8 mouse cellular contexts compared by ENCODE assay signal in the genomic region with DNA sequence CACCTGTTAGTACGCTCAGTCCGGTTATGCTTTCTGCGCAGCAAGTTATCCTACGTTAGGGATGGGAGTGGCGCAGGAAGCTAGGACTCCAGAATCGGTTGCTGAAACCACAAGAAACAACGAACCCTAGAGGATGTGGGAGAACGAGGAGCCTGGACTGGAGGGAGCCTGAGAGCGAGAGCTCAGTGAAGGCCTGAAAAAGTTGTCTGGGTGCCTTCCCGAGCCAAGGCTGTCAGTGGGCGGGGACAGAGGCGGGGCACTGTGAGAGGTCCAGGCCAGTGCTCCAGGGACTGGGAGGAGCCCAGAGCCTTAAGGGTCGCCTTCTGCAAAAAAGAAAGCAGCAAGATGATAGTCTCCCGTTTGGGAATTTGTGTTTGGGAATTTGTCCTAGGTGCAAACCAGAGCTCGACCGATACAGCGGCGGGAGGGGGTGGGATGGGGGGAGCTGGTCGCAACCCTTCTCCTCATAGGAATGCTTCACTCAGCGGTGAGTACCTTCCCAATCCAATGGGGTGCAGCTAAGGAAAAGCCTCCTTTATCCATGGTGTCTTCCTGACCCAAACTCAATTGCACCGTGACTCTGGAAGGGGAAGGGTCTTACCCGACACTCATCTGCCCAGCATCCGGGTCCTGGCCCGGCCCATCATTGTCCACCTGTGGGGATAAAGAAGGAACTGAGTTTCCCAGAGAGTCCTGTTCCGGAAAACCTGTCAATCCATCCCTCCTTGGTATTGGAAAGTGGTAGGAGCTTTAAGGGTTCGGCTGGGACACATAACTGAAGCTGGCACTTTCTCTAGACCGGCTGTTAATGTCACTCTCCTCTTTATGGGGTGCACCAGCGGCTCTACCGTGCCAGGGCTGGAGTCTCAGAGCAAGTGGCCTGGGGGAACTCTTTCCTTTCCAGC.
DNase-seq lines count a peak whose midpoint lies in the region; ATAC-seq and TF ChIP-seq lines count a peak whose summit lies in the region.

No protein-coding gene starts in this region.

- peak overlapping the region; percentile 49 for H3K4me2 ChIP-seq in forebrain, embryonic 16.5 days (ENCODE audit: low read length)
- H3K4me2 ChIP-seq in limb, embryonic 12.5 days, result peak overlapping the region; percentile 70
- peak overlapping the region; percentile 57 for H3K4me2 ChIP-seq in midbrain, embryonic 14.5 days (ENCODE audit: low read length)

- H3K4me1 ChIP-seq in forebrain, embryonic 16.5 days (replicated peaks; ENCODE audit: control insufficient read depth, insufficient read depth, low read length), result peaks cover 6% of the 10 kb centered on the region
- peaks cover 16% of the 10 kb centered on the region for H3K4me1 ChIP-seq in hindbrain, embryonic 10.5 days (replicated peaks)
- peaks cover 15% of the 10 kb centered on the region for H3K4me1 ChIP-seq in limb, embryonic 12.5 days (replicated peaks)
- no peaks in the 10 kb centered on the region for H3K4me1 ChIP-seq in midbrain, embryonic 14.5 days (ENCODE audit: control insufficient read depth, insufficient read depth, low read length)

- ATAC-seq in forebrain, embryonic 16.5 days, result 0 out of 2 replicates have a peak, but pooled peaks have one; percentile 58
- peak; percentile 71; the same call in 1 of the 2 replicates for ATAC-seq in limb, embryonic 12.5 days (ENCODE audit: insufficient number of reproducible peaks, insufficient read depth, low FRiP score, low TSS enrichment, low read depth)
- ATAC-seq in midbrain, embryonic 14.5 days (ENCODE audit: low FRiP score, low TSS enrichment), result no peak
- ATAC-seq in CD4-positive, CD25-positive, alpha-beta regulatory T cell, adult 4 months, result no peak

- H3K4me3 ChIP-seq in layer of hippocampus, adult 2 months, result peak overlapping the region; percentile 29
- H3K4me3 ChIP-seq in forebrain, embryonic 16.5 days (replicated peaks; ENCODE audit: low read length), result peak overlapping the region; percentile 27
- H3K4me3 ChIP-seq in hindbrain, embryonic 10.5 days, result peak overlapping the region; percentile 54
- peak overlapping the region; percentile 39 for H3K4me3 ChIP-seq in limb, embryonic 12.5 days (replicated peaks)
- H3K4me3 ChIP-seq in midbrain, embryonic 14.5 days (replicated peaks; ENCODE audit: low read depth, low read length), result peak overlapping the region; percentile 25

- no peak overlapping the region for H3K27ac ChIP-seq in layer of hippocampus, adult 2 months
- no peak overlapping the region for H3K27ac ChIP-seq in forebrain, embryonic 16.5 days (ENCODE audit: low read length)
- peak overlapping the region; percentile 56 for H3K27ac ChIP-seq in hindbrain, embryonic 10.5 days
- H3K27ac ChIP-seq in limb, embryonic 12.5 days, result no peak overlapping the region
- H3K27ac ChIP-seq in midbrain, embryonic 14.5 days (replicated peaks; ENCODE audit: low read depth, low read length), result no peak overlapping the region

- peaks cover 4% of the 10 kb centered on the region; the same call in 1 of the 2 replicates for H3K27me3 ChIP-seq in forebrain, embryonic 16.5 days (replicated peaks; ENCODE audit: control insufficient read depth, insufficient read depth, low read length)
- peaks cover 14% of the 10 kb centered on the region for H3K27me3 ChIP-seq in hindbrain, embryonic 10.5 days (ENCODE audit: insufficient read depth, poor library complexity, severe bottlenecking)
- H3K27me3 ChIP-seq in limb, embryonic 12.5 days, result peaks cover 5% of the 10 kb centered on the region; the same call in 1 of the 2 replicates
- H3K27me3 ChIP-seq in midbrain, embryonic 14.5 days (ENCODE audit: control insufficient read depth, insufficient read depth, low read length), result peaks cover 8% of the 10 kb centered on the region; the same call in 1 of the 2 replicates

- no peak for TF ChIP-seq CTCF in layer of hippocampus, adult 2 months (conservative IDR thresholded peaks at IDR 0.05)

- H3K36me3 ChIP-seq in forebrain, embryonic 16.5 days (ENCODE audit: control insufficient read depth, insufficient read depth), result no peaks in the 10 kb centered on the region
- no peaks in the 10 kb centered on the region for H3K36me3 ChIP-seq in hindbrain, embryonic 10.5 days
- no peaks in the 10 kb centered on the region for H3K36me3 ChIP-seq in limb, embryonic 12.5 days
- no peaks in the 10 kb centered on the region for H3K36me3 ChIP-seq in midbrain, embryonic 14.5 days (ENCODE audit: control insufficient read depth, insufficient read depth, low read length)

- WGBS in forebrain, embryonic 16.5 days, result 4% methylated on average over 29 of the region's 29 CpGs
- WGBS in hindbrain, embryonic 10.5 days, result 4% methylated on average over 29 of the region's 29 CpGs
- WGBS in limb, embryonic 12.5 days, result 6% methylated on average over 29 of the region's 29 CpGs
- WGBS in midbrain, embryonic 14.5 days, result 3% methylated on average over 29 of the region's 29 CpGs

- no peaks in the 10 kb centered on the region for H3K9me3 ChIP-seq in forebrain, embryonic 16.5 days (ENCODE audit: control insufficient read depth, low read length)
- H3K9me3 ChIP-seq in hindbrain, embryonic 10.5 days, result peaks cover 1% of the 10 kb centered on the region; the same call in 1 of the 2 replicates
- peaks cover under 1% of the 10 kb centered on the region; the same call in 1 of the 2 replicates for H3K9me3 ChIP-seq in limb, embryonic 12.5 days
- no peaks in the 10 kb centered on the region for H3K9me3 ChIP-seq in midbrain, embryonic 14.5 days (ENCODE audit: control insufficient read depth, low read length)

- DNase-seq in layer of hippocampus, adult 2 months (ENCODE audit: low spot score in 2 of 2), result no peak
- DNase-seq in layer of hippocampus, postnatal 25 days (ENCODE audit: extremely low spot score in 1 of 2, low spot score in 1 of 2), result no peak
- DNase-seq in hindbrain, embryonic 10.5 days (ENCODE audit: low spot score), result peak; percentile 61
- peak; percentile 68 for DNase-seq in midbrain, embryonic 14.5 days
- DNase-seq in urinary bladder, postnatal 4 days (ENCODE audit: low spot score in 2 of 2), result peak; percentile 56 to 78

- no peak overlapping the region for H3K9ac ChIP-seq in forebrain, embryonic 16.5 days (replicated peaks; ENCODE audit: low read depth, low read length)
- peak overlapping the region; percentile 44; the same call in 1 of the 2 replicates for H3K9ac ChIP-seq in limb, embryonic 12.5 days (replicated peaks)
- 0 out of 2 replicates have a peak overlapping the region, but pooled peaks have one; percentile 2 for H3K9ac ChIP-seq in midbrain, embryonic 14.5 days (replicated peaks; ENCODE audit: low read length)

Comparison
In these comparisons a context has a peak if more than half of its experiments do, and no peak if none do; other contexts are left out.
1. DNase-seq: peak in hindbrain, embryonic 10.5 days (single experiment), midbrain, embryonic 14.5 days (single experiment) and urinary bladder, postnatal 4 days (2 of 2); none in layer of hippocampus, adult 2 months (0 of 2) and layer of hippocampus, postnatal 25 days (0 of 2).
2. ATAC-seq: peak in forebrain, embryonic 16.5 days (single experiment) and limb, embryonic 12.5 days (single experiment); none in midbrain, embryonic 14.5 days (single experiment) and CD4-positive, CD25-positive, alpha-beta regulatory T cell, adult 4 months (single experiment).
3. Peak in every context shown above with its lines, with median percentiles within 50 percentile points of each other: H3K4me3 ChIP-seq and H3K4me2 ChIP-seq.